Mouse (Mus musculus) G1E (cell line): ENCODE results near the gene Rapgef3. TPM values are rescaled to one million over a fixed set of nuclear protein-coding genes. Genes with fewer than 3 reads are reported as not detected.

ENCODE experiments used
- ATAC-seq: 2 replicates; pipeline ENCODE4 v1.8.0; 2016; ENCODE audit warnings: mild to moderate bottlenecking; ENCODE audit not compliant: insufficient number of reproducible peaks, poor library complexity, low FRiP score, severe bottlenecking; ENCODE audit errors: extremely low read depth
- DNase-seq: peaks from one replicate; pipeline ENCODE4 v3.0.0; 2012; ENCODE audit warnings: low spot score
- H3K27me3 ChIP-seq: 2 replicates; pipeline ENCODE4 v1.6.1; 2012; ENCODE audit warnings: mild to moderate bottlenecking, low read length, inconsistent platforms; ENCODE audit not compliant: insufficient read depth
- H3K36me3 ChIP-seq: replicated peaks from 2 replicates; pipeline ENCODE3; 2012; ENCODE audit warnings: mild to moderate bottlenecking, inconsistent platforms
- H3K4me1 ChIP-seq: 2 replicates; pipeline ENCODE4 v1.6.1; 2012; ENCODE audit warnings: low read depth, low read length, inconsistent platforms, mixed read lengths; ENCODE audit not compliant: insufficient read depth
- H3K4me3 ChIP-seq: 2 replicates; pipeline ENCODE4 v1.5.1; 2012; ENCODE audit warnings: low read depth, mild to moderate bottlenecking, inconsistent platforms, low read length, moderate library complexity, mixed read lengths
- H3K9me3 ChIP-seq: replicated peaks from 2 replicates; pipeline ENCODE4 v1.6.1; 2012; ENCODE audit warnings: inconsistent platforms
- CTCF ChIP-seq: IDR thresholded peaks from 2 replicates; pipeline ENCODE4 v1.5.1; 2012; ENCODE audit warnings: low read depth, low read length, inconsistent platforms, mixed read lengths
- GATA1 ChIP-seq: IDR thresholded peaks from 2 replicates; pipeline ENCODE4 v1.6.1; 2012; ENCODE audit warnings: borderline replicate concordance, low read length, inconsistent platforms, mixed read lengths
- GATA2 ChIP-seq: IDR thresholded peaks from 2 replicates; pipeline ENCODE4 v1.6.1; 2012; ENCODE audit warnings: low read depth, low read length, inconsistent platforms, borderline replicate concordance
- POLR2AphosphoS5 ChIP-seq: IDR thresholded peaks from 2 replicates; pipeline ENCODE4 v1.6.1; 2012; ENCODE audit warnings: low read depth, low read length, inconsistent platforms; ENCODE audit not compliant: insufficient replicate concordance
- TAL1 ChIP-seq: conservative IDR thresholded peaks from 2 replicates; pipeline ENCODE4 v1.6.1; 2012; ENCODE audit warnings: low read depth, low read length, inconsistent platforms, mixed read lengths
- polyA plus RNA-seq: library from polyadenylated mRNA; stranded (reverse); fragments of >175 nt; gene quantifications from 2 replicates; pipeline ENCODE4 v1.2.3, GENCODE M21; 2012
- total RNA-seq, 2 experiments: library from RNA; stranded (forward) in 1 of 2; stranded (reverse) in 1 of 2; fragments of 200-1000 nt in 1 of 2; fragments of >200 nt in 1 of 2; fragmentation: Nextera tagmentation in 1 of 2; gene quantifications; 2 replicates each; pipeline ENCODE4 v1.2.3; 2014 to 2017

The Rapgef3 gene
- total and polyA plus RNA-seq, 3 experiments, result 0.05 to 0.23 TPM; not detected in 1

DNA sequence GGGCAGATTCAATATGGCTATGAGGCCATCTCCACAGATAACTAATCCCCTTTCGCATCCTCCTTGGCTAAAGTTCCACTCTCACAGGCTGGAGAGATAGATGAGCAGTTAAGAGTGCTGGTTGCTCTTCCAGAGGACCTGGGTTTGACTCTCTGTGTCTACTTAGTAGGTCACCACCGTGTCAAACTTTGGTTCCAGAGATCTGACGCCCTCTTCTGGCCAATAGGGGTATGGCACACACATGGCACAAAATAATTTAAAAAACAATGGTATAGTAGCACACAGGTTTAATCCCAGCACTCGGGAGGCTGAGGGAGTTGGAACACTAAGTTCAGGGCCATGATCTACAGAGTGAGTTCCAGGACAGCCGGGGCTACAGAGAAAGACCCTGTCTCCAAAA lies 26.5 kb upstream of the Rapgef3 start:
- peaks cover 74% of the 10 kb centered on the region for H3K4me1 ChIP-seq
- H3K4me3 ChIP-seq, result no peak overlapping the region
- DNase-seq, result no peak
- no peak for TF ChIP-seq GATA2
- TF ChIP-seq CTCF, result peak; percentile 54
- peaks cover 99% of the 10 kb centered on the region for H3K36me3 ChIP-seq
- ATAC-seq, result no peak
- no peaks in the 10 kb centered on the region for H3K27me3 ChIP-seq
- H3K9me3 ChIP-seq, result no peaks in the 10 kb centered on the region

GRCm38 (mm10) chr15:97793386-97794153 lies 25.8 kb upstream of the Rapgef3 start:
- peaks cover 79% of the 10 kb centered on the region for H3K4me1 ChIP-seq
- no peaks in the 10 kb centered on the region for H3K27me3 ChIP-seq
- peaks cover 99% of the 10 kb centered on the region for H3K36me3 ChIP-seq
- DNase-seq (no peak), ATAC-seq (no peak)
- H3K9me3 ChIP-seq, result no peaks in the 10 kb centered on the region
- TF ChIP-seq CTCF (no peak), GATA2 (no peak), POLR2AphosphoS5 (no peak), TAL1 (no peak)
- no peak overlapping the region for H3K4me3 ChIP-seq

DNA sequence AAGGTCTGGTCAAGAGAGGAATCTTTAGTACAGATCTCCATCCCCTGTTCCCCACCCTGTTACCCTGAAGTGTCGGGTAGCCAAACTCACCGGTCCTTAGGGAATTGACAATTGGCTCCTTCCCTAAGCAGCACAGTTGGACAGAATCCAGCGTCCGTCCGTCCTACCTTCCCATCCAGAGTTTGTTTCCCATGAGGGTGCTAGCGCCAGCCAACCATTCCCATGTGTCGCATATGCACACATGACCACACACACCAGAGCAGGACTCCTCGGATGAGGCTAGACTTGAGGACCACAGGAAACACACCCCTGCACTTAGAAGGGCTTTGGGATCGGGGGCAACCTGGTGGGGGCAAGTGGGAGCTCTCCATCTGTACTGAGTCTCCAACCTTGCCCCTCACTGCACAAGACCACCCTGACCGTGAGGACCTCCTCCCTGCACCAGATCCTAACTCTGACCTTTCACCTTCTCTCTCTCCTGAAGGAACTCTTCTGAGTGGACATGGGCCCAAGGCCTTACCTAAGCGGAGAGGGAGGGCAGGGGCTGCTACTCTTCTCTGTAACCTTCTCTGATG lies 23.4 kb upstream of the Rapgef3 start:
- peaks cover 84% of the 10 kb centered on the region for H3K4me1 ChIP-seq
- no peak for ATAC-seq
- H3K36me3 ChIP-seq, result peaks cover 99% of the 10 kb centered on the region

DNA sequence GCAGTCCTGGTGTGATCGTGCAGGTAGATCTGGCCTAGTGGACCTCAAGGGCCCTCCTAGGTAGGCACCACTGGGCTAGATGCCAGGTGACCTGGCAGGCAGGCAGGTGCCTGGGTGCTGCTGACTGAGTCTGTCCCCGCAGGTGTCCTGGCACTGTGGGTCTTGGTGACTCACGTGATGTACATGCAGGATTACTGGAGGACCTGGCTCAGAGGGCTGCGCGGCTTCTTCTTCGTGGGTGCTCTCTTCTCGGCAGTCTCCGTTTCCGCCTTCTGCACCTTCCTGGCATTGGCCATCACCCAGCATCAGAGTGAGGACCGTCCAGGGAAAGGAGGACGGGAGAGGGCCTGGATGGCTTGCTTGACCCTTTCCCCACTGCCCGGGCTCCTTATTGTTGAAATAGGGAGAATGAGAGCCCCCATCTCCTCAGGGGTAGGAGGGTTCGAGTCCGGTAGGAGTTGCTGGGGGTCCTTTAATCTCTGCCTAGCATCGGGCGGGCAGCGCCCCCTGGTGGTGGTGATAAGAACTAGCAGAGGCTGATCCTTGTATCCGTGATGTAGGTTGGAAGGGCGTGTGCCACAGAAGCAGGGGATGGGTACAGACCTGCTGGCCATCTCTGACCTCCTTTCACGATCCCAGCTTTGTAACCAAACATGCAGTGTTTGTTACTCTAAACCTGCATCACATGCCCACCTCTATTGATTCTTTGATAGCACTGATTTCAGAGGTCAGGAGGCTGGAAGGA lies 22.2 kb upstream of the Rapgef3 start:
- Histone ChIP-seq H3K9me3 (no peaks in the 10 kb centered on the region), H3K4me1 (peaks cover 89% of the 10 kb centered on the region), H3K27me3 (no peaks in the 10 kb centered on the region), H3K4me3 (peak overlapping the region; percentile 64; the same call in 1 of the 2 replicates), H3K36me3 (peaks cover 92% of the 10 kb centered on the region)
- DNase-seq, result no peak
- peak; percentile 85 for TF ChIP-seq CTCF
- TF ChIP-seq GATA1, result no peak
- ATAC-seq, result no peak

More for the DNA sequence above, 23.4 kb upstream of the Rapgef3 start:
- Histone ChIP-seq H3K27me3 (no peaks in the 10 kb centered on the region), H3K9me3 (no peaks in the 10 kb centered on the region), H3K4me3 (no peak overlapping the region)
- no peak for DNase-seq
- no peak for TF ChIP-seq GATA2
- 0 out of 2 replicates have a peak, but pooled peaks have one; percentile 25 for TF ChIP-seq POLR2AphosphoS5

DNA sequence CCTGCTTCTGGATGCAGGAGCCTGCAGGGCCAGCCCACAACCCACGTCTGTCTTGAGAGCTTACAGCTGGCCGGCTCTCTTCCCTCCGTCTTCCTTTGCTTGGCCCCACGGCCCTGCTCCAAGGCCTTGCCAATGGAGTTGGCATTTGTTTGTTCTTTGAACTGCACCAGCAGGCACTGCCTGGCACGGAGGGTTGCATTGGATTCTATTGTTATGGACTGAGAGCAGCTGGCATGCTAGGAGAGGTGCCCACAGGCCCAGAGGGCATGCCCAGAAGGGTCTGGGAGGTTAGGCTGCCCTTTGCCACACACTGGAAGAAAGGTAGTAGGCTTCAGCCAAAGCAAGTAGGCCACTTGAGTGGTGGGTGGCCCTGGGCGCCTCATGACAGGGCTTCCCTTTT lies 21.0 kb upstream of the Rapgef3 start:
- DNase-seq, result no peak
- no peak for ATAC-seq
- Histone ChIP-seq H3K9me3 (no peaks in the 10 kb centered on the region), H3K27me3 (no peaks in the 10 kb centered on the region), H3K4me1 (peaks cover 85% of the 10 kb centered on the region), H3K36me3 (peaks cover 81% of the 10 kb centered on the region), H3K4me3 (peak overlapping the region; percentile 95; the same call in 1 of the 2 replicates)
- TF ChIP-seq CTCF (no peak), GATA1 (no peak), TAL1 (no peak), GATA2 (no peak), POLR2AphosphoS5 (no peak)

GRCm38 (mm10) chr15:97787799-97788667 lies 20.3 kb upstream of the Rapgef3 start:
- Histone ChIP-seq H3K9me3 (no peaks in the 10 kb centered on the region), H3K4me3 (peak overlapping the region; percentile 95; the same call in 1 of the 2 replicates), H3K4me1 (peaks cover 79% of the 10 kb centered on the region), H3K36me3 (peaks cover 73% of the 10 kb centered on the region), H3K27me3 (no peaks in the 10 kb centered on the region)
- ATAC-seq (peak; percentile 50), DNase-seq (peak; percentile 60)
- TF ChIP-seq POLR2AphosphoS5, result no peak; the same call in 1 of the 2 replicates
- no peak for TF ChIP-seq TAL1
- no peak for TF ChIP-seq GATA1
- TF ChIP-seq CTCF, result no peak
- no peak for TF ChIP-seq GATA2
